Mouse (Mus musculus) heart, embryonic 11.5 days (tissue): Measurements from ENCODE around the gene Ddias. TPM values are rescaled to one million over a fixed set of nuclear protein-coding genes. Genes with fewer than 3 reads are reported as not detected.

ENCODE experiments used
- ATAC-seq: fragments of 200-750 bp; cut with Nextera tagmentation; replicated peaks from 2 replicates; pipeline ENCODE4 v1.8.0; 2017; ENCODE audit warnings: moderate library complexity; ENCODE audit not compliant: insufficient number of reproducible peaks, low FRiP score, low TSS enrichment
- H3K27ac ChIP-seq: fragments of 300-500 bp; sonication (generic); 2 replicates; pipeline ENCODE4 v1.5.1; 2014; ENCODE audit warnings: mild to moderate bottlenecking, low read depth, low read length
- H3K27me3 ChIP-seq: fragments of 300-500 bp; sonication (generic); 2 replicates; pipeline ENCODE4 v1.6.1; 2014; ENCODE audit warnings: mild to moderate bottlenecking, low read length, mixed read lengths; ENCODE audit not compliant: control insufficient read depth, insufficient read depth
- H3K36me3 ChIP-seq: fragments of 300-500 bp; sonication (generic); 2 replicates; pipeline ENCODE4 v1.6.1; 2014; ENCODE audit warnings: mild to moderate bottlenecking, low read length, moderate library complexity, mixed read lengths; ENCODE audit not compliant: control insufficient read depth, insufficient read depth
- H3K4me1 ChIP-seq: fragments of 300-500 bp; sonication (generic); 2 replicates; pipeline ENCODE4 v1.6.1; 2014; ENCODE audit warnings: low read length; ENCODE audit not compliant: control insufficient read depth, insufficient read depth
- H3K4me2 ChIP-seq: fragments of 300-500 bp; sonication (generic); 2 replicates; pipeline ENCODE4 v1.6.1; 2014; ENCODE audit warnings: mild to moderate bottlenecking, moderate library complexity
- H3K4me3 ChIP-seq: fragments of 300-500 bp; sonication (generic); 2 replicates; pipeline ENCODE4 v1.5.1; 2014; ENCODE audit warnings: low read depth, low read length
- H3K9ac ChIP-seq: fragments of 300-500 bp; sonication (generic); 2 replicates; pipeline ENCODE4 v1.6.1; 2014; ENCODE audit warnings: mild to moderate bottlenecking, low read depth, low read length, moderate library complexity
- H3K9me3 ChIP-seq: fragments of 300-500 bp; sonication (generic); replicated peaks from 2 replicates; pipeline ENCODE4 v1.6.1; 2016; ENCODE audit warnings: low read length; ENCODE audit not compliant: control insufficient read depth
- WGBS: fragments of 180-500 bp; shearing (Covaris S2); extraction: QIAGEN DNeasy Blood & Tissue Kit; methylation state at CpG from one replicate; pipeline ENCODE4 v1.1.7; 2014; ENCODE audit not compliant: insufficient replicate concordance; 5-methylcytosine and 5-hydroxymethylcytosine counted together
- polyA plus RNA-seq: library from polyadenylated mRNA; unstranded; fragments of >200 nt; fragmentation: Nextera tagmentation; extraction: Ambion mirVana; gene quantifications from 2 replicates; pipeline ENCODE4 v1.2.1, GENCODE M21; 2014

Gene Ddias
- polyA plus RNA-seq, 1 experiment from 2014 or later: 11.7 TPM

DNA sequence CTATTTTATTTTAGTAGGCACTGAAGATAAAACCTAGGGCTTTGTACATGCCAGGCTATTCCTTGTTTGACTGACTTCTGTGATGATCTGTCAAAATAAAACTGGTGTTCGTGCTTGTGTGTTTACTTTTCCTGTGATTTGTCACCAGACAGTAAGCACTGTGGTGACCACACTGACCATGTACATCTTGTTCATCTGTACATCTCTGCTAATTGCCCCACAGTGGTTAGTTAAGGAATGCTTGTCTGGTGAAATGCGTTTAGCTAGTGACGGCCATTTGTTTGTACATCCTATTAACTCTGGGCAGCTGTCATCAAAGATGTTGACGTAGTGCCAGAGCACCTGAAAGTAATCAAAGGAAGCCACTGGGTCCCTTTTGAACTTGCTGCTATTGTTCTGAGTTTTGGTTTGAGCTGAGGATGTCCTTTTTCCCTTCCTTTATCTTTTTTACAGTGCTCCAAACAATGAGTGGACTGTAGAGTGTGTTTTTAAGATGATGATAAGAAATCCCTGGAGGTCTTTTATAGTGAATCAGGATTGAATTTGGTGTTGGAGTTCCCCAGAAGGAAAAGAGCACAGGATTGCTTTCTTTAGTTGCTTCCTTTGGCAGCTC lies 16.7 kb upstream of the Ddias start:
- H3K36me3 ChIP-seq: no peaks in the 10 kb centered on the region
- H3K27ac ChIP-seq: no peak overlapping the region
- no peak overlapping the region for H3K4me2 ChIP-seq
- no peaks in the 10 kb centered on the region for H3K27me3 ChIP-seq
- H3K4me3 ChIP-seq: no peak overlapping the region
- no peak for ATAC-seq
- H3K9ac ChIP-seq: no peak overlapping the region
- 0 out of 2 replicates have a peak, but pooled peaks cover 6% of the 10 kb centered on the region for H3K4me1 ChIP-seq
- 38% methylated on average over 4 of the region's 4 CpGs for WGBS
- H3K9me3 ChIP-seq: no peaks in the 10 kb centered on the region

DNA sequence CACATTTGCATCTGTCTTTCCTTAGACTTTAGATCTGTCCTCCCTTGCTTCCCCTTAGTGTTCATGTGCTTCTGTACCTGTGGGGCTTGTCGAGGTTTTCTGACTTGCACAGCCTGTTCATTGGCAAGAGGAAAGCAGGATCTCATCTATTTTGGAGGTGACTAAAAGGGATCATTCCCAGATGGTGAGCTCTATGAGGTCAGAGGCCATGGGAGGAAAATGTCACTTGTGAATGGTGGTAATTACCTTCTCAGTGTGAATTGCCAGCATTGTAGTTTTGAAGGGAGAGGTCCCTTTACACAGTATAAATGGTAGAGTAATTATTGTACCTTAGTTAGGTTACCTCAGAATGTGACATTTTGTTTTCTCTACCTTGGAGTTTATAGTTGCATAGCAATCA lies 16.2 kb upstream of the Ddias start:
- Histone ChIP-seq H3K9me3 (no peaks in the 10 kb centered on the region), H3K27ac (no peak overlapping the region), H3K4me1 (0 out of 2 replicates have a peak, but pooled peaks cover 6% of the 10 kb centered on the region), H3K4me3 (no peak overlapping the region), H3K4me2 (no peak overlapping the region), H3K36me3 (no peaks in the 10 kb centered on the region), H3K27me3 (no peaks in the 10 kb centered on the region), H3K9ac (no peak overlapping the region)
- WGBS: 64% methylated on average over 1 of the region's 1 CpGs
- no peak for ATAC-seq

- WGBS: 87% methylated on average over 5 of the region's 5 CpGs
- Histone ChIP-seq H3K27ac (no peak overlapping the region), H3K4me2 (no peak overlapping the region), H3K9me3 (no peaks in the 10 kb centered on the region), H3K4me1 (0 out of 2 replicates have a peak, but pooled peaks cover 6% of the 10 kb centered on the region), H3K36me3 (no peaks in the 10 kb centered on the region), H3K9ac (no peak overlapping the region), H3K4me3 (no peak overlapping the region), H3K27me3 (no peaks in the 10 kb centered on the region)
- ATAC-seq: no peak
Measured at GRCm38 (mm10) chr7:92887230-92887629, 13.2 kb upstream of the Ddias start.

DNA sequence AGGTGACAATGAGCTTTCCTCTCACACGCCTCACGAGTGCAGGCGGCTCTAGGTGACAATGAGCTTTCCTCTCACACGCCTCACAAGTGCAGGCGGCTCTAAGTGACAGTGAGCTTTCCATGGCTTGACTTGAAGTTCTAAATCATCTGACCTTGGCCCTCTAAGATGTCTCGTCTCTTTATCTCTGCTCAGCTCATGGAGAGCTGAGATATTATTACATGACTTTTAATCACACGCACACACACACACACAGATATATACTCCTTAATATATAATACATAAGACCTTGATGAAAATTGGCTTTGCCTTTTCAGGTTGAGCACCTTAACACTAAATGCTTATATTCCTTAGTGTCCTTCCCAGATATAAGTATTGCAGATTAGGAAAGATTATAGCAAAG lies 12.8 kb upstream of the Ddias start:
- Histone ChIP-seq H3K9me3 (no peaks in the 10 kb centered on the region), H3K36me3 (no peaks in the 10 kb centered on the region), H3K27ac (peak overlapping the region; percentile 5; the same call in 1 of the 2 replicates), H3K4me3 (no peak overlapping the region), H3K4me1 (0 out of 2 replicates have a peak, but pooled peaks cover 6% of the 10 kb centered on the region), H3K9ac (no peak overlapping the region), H3K27me3 (no peaks in the 10 kb centered on the region), H3K4me2 (no peak overlapping the region)
- WGBS: 50% methylated on average over 7 of the region's 7 CpGs
- no peak for ATAC-seq

- H3K27ac ChIP-seq: 0 out of 2 replicates have a peak overlapping the region, but pooled peaks have one; percentile 41
- WGBS: 86% methylated on average over 6 of the region's 6 CpGs
- H3K9me3 ChIP-seq: no peaks in the 10 kb centered on the region
- no peaks in the 10 kb centered on the region for H3K27me3 ChIP-seq
- H3K36me3 ChIP-seq: no peaks in the 10 kb centered on the region
- ATAC-seq: no peak
- 0 out of 2 replicates have a peak, but pooled peaks cover 3% of the 10 kb centered on the region for H3K4me1 ChIP-seq
- H3K4me2 ChIP-seq: no peak overlapping the region
- H3K9ac ChIP-seq: no peak overlapping the region
- H3K4me3 ChIP-seq: no peak overlapping the region
Measured at GRCm38 (mm10) chr7:92884998-92885660, 11.1 kb upstream of the Ddias start.

DNA sequence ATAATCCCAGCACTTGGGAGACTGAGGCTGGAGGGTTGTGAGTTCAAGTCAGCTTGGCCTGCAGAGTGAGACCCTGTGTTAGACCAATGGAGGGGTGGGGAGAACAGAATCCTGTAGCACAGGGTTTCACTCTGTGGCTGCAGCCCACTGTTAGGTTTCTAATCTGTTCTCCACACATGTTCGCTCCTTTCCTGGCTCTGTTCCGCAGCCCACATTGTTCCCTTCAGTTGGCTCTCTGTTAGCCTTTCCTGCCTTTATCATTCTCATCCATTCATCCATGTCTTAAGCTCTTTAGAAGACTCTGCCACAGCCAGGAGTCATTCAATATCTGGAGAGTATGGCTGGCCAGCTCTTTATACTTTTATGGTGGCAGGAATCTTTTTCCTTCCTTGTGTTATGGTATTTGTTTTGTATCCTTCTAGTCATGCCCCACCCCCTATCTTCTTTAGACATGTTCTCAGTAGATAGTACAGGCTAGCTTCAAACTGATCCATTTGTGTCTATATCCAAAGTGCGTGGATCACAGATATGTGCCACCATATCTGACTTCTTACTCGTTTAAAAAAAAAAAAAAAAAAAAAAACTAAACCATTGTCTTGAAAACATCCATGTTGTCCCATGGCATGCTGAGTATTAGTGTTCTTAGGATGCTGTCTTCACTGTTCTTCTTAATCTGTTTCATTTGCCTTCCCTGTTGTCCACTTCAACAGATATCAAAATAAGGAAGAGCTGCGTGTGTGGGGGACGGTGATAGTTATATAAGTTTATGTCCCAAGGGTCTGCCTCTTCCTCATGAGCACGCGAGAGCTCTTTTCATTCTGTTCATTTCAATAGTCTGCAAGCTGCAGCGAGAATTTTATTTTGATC lies 10.0 kb upstream of the Ddias start:
- 76% methylated on average over 9 of the region's 9 CpGs for WGBS
- H3K9ac ChIP-seq: no peak overlapping the region
- H3K4me3 ChIP-seq: no peak overlapping the region
- H3K36me3 ChIP-seq: no peaks in the 10 kb centered on the region
- no peak for ATAC-seq
- H3K27me3 ChIP-seq: no peaks in the 10 kb centered on the region
- H3K27ac ChIP-seq: peak overlapping the region; percentile 41
- H3K9me3 ChIP-seq: no peaks in the 10 kb centered on the region
- H3K4me2 ChIP-seq: no peak overlapping the region
- H3K4me1 ChIP-seq: 0 out of 2 replicates have a peak, but pooled peaks cover 3% of the 10 kb centered on the region

DNA sequence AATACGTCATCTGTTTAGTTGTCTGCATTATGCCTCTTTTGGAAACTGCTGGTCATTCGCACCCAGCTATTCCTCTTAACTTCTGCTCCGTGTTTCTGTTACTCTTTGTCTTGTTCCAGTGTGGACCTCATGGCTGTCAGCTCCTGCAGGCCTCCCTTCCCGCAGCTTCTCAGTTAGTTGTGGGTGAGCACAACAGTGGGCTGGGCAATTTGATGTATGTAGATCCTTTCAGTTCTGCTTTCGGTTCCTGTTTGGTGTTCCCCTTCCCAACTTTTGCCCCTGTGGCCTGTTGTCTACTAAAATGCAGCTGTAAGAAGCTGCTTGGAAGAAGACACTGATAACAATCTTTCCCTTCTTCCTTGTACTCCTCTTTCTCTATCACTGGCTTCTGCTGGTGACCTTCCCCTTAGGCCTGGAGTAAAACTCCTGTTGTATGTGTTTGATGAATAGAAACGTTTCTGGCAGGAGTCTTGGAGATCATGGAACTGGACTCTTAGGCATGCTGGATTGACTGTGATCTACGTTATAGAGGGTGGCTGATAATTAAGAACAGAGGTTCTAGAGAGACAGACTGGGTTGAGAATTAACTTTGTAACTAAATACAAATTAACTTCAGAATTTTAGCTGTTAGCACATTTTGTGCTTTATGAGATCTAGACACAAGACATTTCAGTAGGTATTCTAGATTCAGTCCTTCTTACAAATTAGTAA lies 4.7 kb upstream of the Ddias start:
- no peaks in the 10 kb centered on the region for H3K27me3 ChIP-seq
- no peak overlapping the region for H3K4me2 ChIP-seq
- no peak overlapping the region for H3K27ac ChIP-seq

DNA sequence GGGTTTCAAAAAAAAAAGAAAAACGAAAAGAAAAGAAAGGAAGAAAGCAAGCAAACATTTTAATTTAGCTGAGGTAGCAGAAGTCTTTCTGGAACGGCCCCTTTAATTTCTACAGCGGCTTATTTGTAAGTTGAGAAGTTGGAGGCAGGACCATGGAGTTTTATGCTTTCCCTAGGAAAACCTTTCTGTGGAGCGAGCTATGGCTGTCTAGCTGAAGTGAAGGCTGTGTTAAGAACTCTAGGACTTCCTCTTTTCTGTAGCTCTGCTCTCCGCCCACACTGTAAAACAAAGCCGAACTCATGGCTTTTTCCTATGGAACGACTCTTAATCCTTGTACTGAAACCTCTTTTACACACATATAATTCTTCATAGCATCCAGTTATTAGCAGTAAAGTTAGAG lies 2.5 kb upstream of the Ddias start:
- Histone ChIP-seq H3K4me2 (peak overlapping the region; percentile 77), H3K9me3 (no peaks in the 10 kb centered on the region), H3K9ac (0 out of 2 replicates have a peak overlapping the region, but pooled peaks have one; percentile 8), H3K27me3 (no peaks in the 10 kb centered on the region), H3K4me1 (peaks cover 4% of the 10 kb centered on the region; the same call in 1 of the 2 replicates), H3K27ac (no peak overlapping the region), H3K36me3 (no peaks in the 10 kb centered on the region), H3K4me3 (peak overlapping the region; percentile 24)
- no peak for ATAC-seq
- 52% methylated on average over 7 of the region's 7 CpGs for WGBS

More for the DNA sequence above, 4.7 kb upstream of the Ddias start:
- Histone ChIP-seq H3K36me3 (no peaks in the 10 kb centered on the region), H3K4me3 (no peak overlapping the region), H3K9me3 (no peaks in the 10 kb centered on the region), H3K9ac (0 out of 2 replicates have a peak overlapping the region, but pooled peaks have one; percentile 28), H3K4me1 (no peaks in the 10 kb centered on the region)
- no peak for ATAC-seq
- 65% methylated on average over 7 of the region's 7 CpGs for WGBS
